Mouse (Mus musculus): ENCODE data around the gene Olfr1506. TPM values are rescaled to one million over a fixed set of nuclear protein-coding genes. Genes with fewer than 3 reads are reported as not detected.

The Olfr1506 gene
- polyA plus RNA-seq (2015; fragmentation: Illumina TruSeq; extraction: RNeasy Lipid Tissue Mini Kit (QIAGEN cat#74804); ENCODE audit: insufficient read depth, low read depth, low replicate concordance) = not detected

GRCm38 (mm10) chr2:90224393-90224792 is at the start of gene Olfr1506:
Gene Olfr1506 (minus strand): TSS chr2:90224493.

GRCm38 (mm10) chr2:90270932-90271331 is 46.6 kb upstream of the Olfr1506 start, which contains the start of gene Olfr1271:
Gene Olfr1271 (minus strand): TSS chr2:90271032.

GRCm38 (mm10) chr2:90257492-90257891 is 33.2 kb upstream of the Olfr1506 start, which contains the start of gene Olfr142:
Gene Olfr142 (minus strand): TSS chr2:90257592.

Other genes with a start within 250 kb of the Olfr1506 start
- not detected for gene Olfr1261, start 233.3 kb downstream of the Olfr1506 start, polyA plus RNA-seq (2015; fragmentation: Illumina TruSeq; extraction: RNeasy Lipid Tissue Mini Kit (QIAGEN cat#74804); ENCODE audit: insufficient read depth, low read depth, low replicate concordance)
- gene Olfr1262, start 224.3 kb downstream of the Olfr1506 start, polyA plus RNA-seq (2015; fragmentation: Illumina TruSeq; extraction: RNeasy Lipid Tissue Mini Kit (QIAGEN cat#74804); ENCODE audit: insufficient read depth, low read depth, low replicate concordance) = not detected
- not detected for gene Olfr1263, start 212.4 kb downstream of the Olfr1506 start, polyA plus RNA-seq (2015; fragmentation: Illumina TruSeq; extraction: RNeasy Lipid Tissue Mini Kit (QIAGEN cat#74804); ENCODE audit: insufficient read depth, low read depth, low replicate concordance)
- gene Olfr1264, start 198.9 kb downstream of the Olfr1506 start, polyA plus RNA-seq (2015; fragmentation: Illumina TruSeq; extraction: RNeasy Lipid Tissue Mini Kit (QIAGEN cat#74804); ENCODE audit: insufficient read depth, low read depth, low replicate concordance) = not detected
- not detected for gene Olfr1265, start 189.2 kb downstream of the Olfr1506 start, polyA plus RNA-seq (2015; fragmentation: Illumina TruSeq; extraction: RNeasy Lipid Tissue Mini Kit (QIAGEN cat#74804); ENCODE audit: insufficient read depth, low read depth, low replicate concordance)
- gene Olfr140, start 160.9 kb downstream of the Olfr1506 start, polyA plus RNA-seq (2015; fragmentation: Illumina TruSeq; extraction: RNeasy Lipid Tissue Mini Kit (QIAGEN cat#74804); ENCODE audit: insufficient read depth, low read depth, low replicate concordance) = not detected
- gene Olfr1269, start 103.1 kb downstream of the Olfr1506 start, polyA plus RNA-seq (2015; fragmentation: Illumina TruSeq; extraction: RNeasy Lipid Tissue Mini Kit (QIAGEN cat#74804); ENCODE audit: insufficient read depth, low read depth, low replicate concordance) = not detected
- not detected for gene Olfr32, start 82.2 kb downstream of the Olfr1506 start, polyA plus RNA-seq (2015; fragmentation: Illumina TruSeq; extraction: RNeasy Lipid Tissue Mini Kit (QIAGEN cat#74804); ENCODE audit: insufficient read depth, low read depth, low replicate concordance)
- not detected for gene Olfr1270, start 71.4 kb downstream of the Olfr1506 start, polyA plus RNA-seq (2015; fragmentation: Illumina TruSeq; extraction: RNeasy Lipid Tissue Mini Kit (QIAGEN cat#74804); ENCODE audit: insufficient read depth, low read depth, low replicate concordance)
- not detected for gene Olfr142, start 33.1 kb upstream of the Olfr1506 start, polyA plus RNA-seq (2015; fragmentation: Illumina TruSeq; extraction: RNeasy Lipid Tissue Mini Kit (QIAGEN cat#74804); ENCODE audit: insufficient read depth, low read depth, low replicate concordance)
- not detected for gene Olfr1271, start 46.5 kb upstream of the Olfr1506 start, polyA plus RNA-seq (2015; fragmentation: Illumina TruSeq; extraction: RNeasy Lipid Tissue Mini Kit (QIAGEN cat#74804); ENCODE audit: insufficient read depth, low read depth, low replicate concordance)
- gene Olfr1272, start 68.3 kb upstream of the Olfr1506 start, polyA plus RNA-seq (2015; fragmentation: Illumina TruSeq; extraction: RNeasy Lipid Tissue Mini Kit (QIAGEN cat#74804); ENCODE audit: insufficient read depth, low read depth, low replicate concordance) = not detected
- not detected for gene Gm13769, start 97.7 kb upstream of the Olfr1506 start, polyA plus RNA-seq (2015; fragmentation: Illumina TruSeq; extraction: RNeasy Lipid Tissue Mini Kit (QIAGEN cat#74804); ENCODE audit: insufficient read depth, low read depth, low replicate concordance)
- not detected for gene Olfr1274-ps, start 174.2 kb upstream of the Olfr1506 start, polyA plus RNA-seq (2015; fragmentation: Illumina TruSeq; extraction: RNeasy Lipid Tissue Mini Kit (QIAGEN cat#74804); ENCODE audit: insufficient read depth, low read depth, low replicate concordance)